Mouse (Mus musculus): ENCODE measurements at regions not wholly inside any gene's neighbourhood (a gene's known extent, or its start where the extent isn't known, plus 50 kb on each side); places are given as distances from the start of the nearest gene placed in this dataset.

GRCm38 (mm10) chr13:52125037-52125436 lies 278.6 kb downstream of the Gadd45g start:
- TF ChIP-seq POLR2A (IDR thresholded peaks at IDR 0.05; ENCODE audit: insufficient read depth, low read length): no peak
- TF ChIP-seq CTCF (IDR thresholded peaks at IDR 0.05; ENCODE audit: low read depth, low read length): no peak

All from ES-Bruce4 (cell line).